Mouse (Mus musculus) hindbrain, embryonic 11.5 days (tissue): ENCODE measurements around the gene Marveld2. TPM values are rescaled to one million over a fixed set of nuclear protein-coding genes. Genes with fewer than 3 reads are reported as not detected.

Source experiments
- ATAC-seq: fragments of 200-750 bp; cut with Nextera tagmentation; 2 replicates; pipeline ENCODE4 v1.8.0; 2017; ENCODE audit warnings: mild to moderate bottlenecking, moderate TSS enrichment, moderate library complexity; ENCODE audit not compliant: low FRiP score
- DNase-seq: peaks from one replicate; pipeline ENCODE4 v3.0.0-alpha.2; 2015; ENCODE audit warnings: low spot score
- H3K27ac ChIP-seq: fragments of 300-500 bp; sonication (generic); 2 replicates; pipeline ENCODE4 v1.5.1; 2014; ENCODE audit warnings: mild to moderate bottlenecking, low read depth, low read length
- H3K27me3 ChIP-seq: fragments of 300-500 bp; sonication (generic); 2 replicates; pipeline ENCODE4 v1.6.1; 2014; ENCODE audit warnings: mild to moderate bottlenecking, low read length, moderate library complexity, mixed read lengths; ENCODE audit not compliant: control insufficient read depth, insufficient read depth
- H3K36me3 ChIP-seq: fragments of 300-500 bp; sonication (generic); 2 replicates; pipeline ENCODE4 v1.6.1; 2014; ENCODE audit warnings: mild to moderate bottlenecking, low read length, moderate library complexity, mixed read lengths; ENCODE audit not compliant: control insufficient read depth, insufficient read depth
- H3K4me1 ChIP-seq: fragments of 300-500 bp; sonication (generic); replicated peaks from 2 replicates; pipeline ENCODE4 v1.6.1; 2014; ENCODE audit warnings: low read length, mixed read lengths; ENCODE audit not compliant: control insufficient read depth, insufficient read depth
- H3K4me2 ChIP-seq: fragments of 300-500 bp; sonication (generic); replicated peaks from 2 replicates; pipeline ENCODE4 v1.6.1; 2014; ENCODE audit warnings: mild to moderate bottlenecking, low read depth, low read length
- H3K4me3 ChIP-seq: fragments of 300-500 bp; sonication (generic); 2 replicates; pipeline ENCODE4 v1.5.1; 2014; ENCODE audit warnings: low read depth, low read length
- H3K9ac ChIP-seq: fragments of 300-500 bp; sonication (generic); 2 replicates; pipeline ENCODE4 v1.6.1; 2014; ENCODE audit warnings: low read depth, low read length
- H3K9me3 ChIP-seq: fragments of 300-500 bp; sonication (generic); 2 replicates; pipeline ENCODE4 v1.6.1; 2016; ENCODE audit warnings: low read length; ENCODE audit not compliant: control insufficient read depth
- WGBS: fragments of 180-500 bp; shearing (Covaris S2); extraction: QIAGEN DNeasy Blood & Tissue Kit; methylation state at CpG from one replicate; pipeline ENCODE4 v1.1.7; 2014; 5-methylcytosine and 5-hydroxymethylcytosine counted together
- polyA plus RNA-seq: library from polyadenylated mRNA; unstranded; fragments of >200 nt; fragmentation: Nextera tagmentation; extraction: Ambion mirVana; gene quantifications from 2 replicates; pipeline ENCODE4 v1.2.1, GENCODE M21; 2014

Marveld2 gene
- 2.8 and 3.1 TPM in 2 replicates for polyA plus RNA-seq

GRCm38 (mm10) chr13:100616181-100617087 is at the start of gene Marveld2:
TSS of gene Marveld2 (minus strand) at chr13:100616971.
- H3K4me2 ChIP-seq, result peak within 1 kb of the TSS; percentile 97
- 2% methylated on average over 72 of the region's 77 CpGs for WGBS
- DNase-seq (peak; percentile 48), ATAC-seq (peak; percentile 51)
- H3K27me3 ChIP-seq, result peaks cover 10% of the 10 kb centered on the region
- H3K4me1 ChIP-seq, result peaks cover 3% of the 10 kb centered on the region; the same call in 1 of the 2 replicates
- peak within 1 kb of the TSS; percentile 49 for H3K4me3 ChIP-seq
- H3K36me3 ChIP-seq, result no peaks in the 10 kb centered on the region
- H3K9ac ChIP-seq, result peak within 1 kb of the TSS; percentile 73
- no peak within 1 kb of the TSS for H3K27ac ChIP-seq
- no peaks in the 10 kb centered on the region for H3K9me3 ChIP-seq

GRCm38 (mm10) chr13:100659864-100660456 is 43.2 kb upstream of the Marveld2 start:
- H3K4me3 ChIP-seq, result no peak overlapping the region
- DNase-seq (peak; percentile 79), ATAC-seq (peak; percentile 47)
- H3K4me2 ChIP-seq, result no peak overlapping the region
- H3K27me3 ChIP-seq, result no peaks in the 10 kb centered on the region
- H3K36me3 ChIP-seq, result no peaks in the 10 kb centered on the region
- H3K27ac ChIP-seq, result no peak overlapping the region
- H3K9ac ChIP-seq, result no peak overlapping the region
- 56% methylated on average over 4 of the region's 4 CpGs for WGBS
- H3K4me1 ChIP-seq, result no peaks in the 10 kb centered on the region
- H3K9me3 ChIP-seq, result no peaks in the 10 kb centered on the region

GRCm38 (mm10) chr13:100658091-100658490 is 41.3 kb upstream of the Marveld2 start:
- no peak for ATAC-seq
- WGBS, result 94% methylated on average over 5 of the region's 5 CpGs
- no peak for DNase-seq
- H3K36me3 ChIP-seq, result no peaks in the 10 kb centered on the region
- H3K4me1 ChIP-seq, result no peaks in the 10 kb centered on the region
- H3K27ac ChIP-seq, result no peak overlapping the region
- H3K4me2 ChIP-seq, result no peak overlapping the region
- H3K4me3 ChIP-seq, result no peak overlapping the region
- H3K27me3 ChIP-seq, result no peaks in the 10 kb centered on the region
- H3K9me3 ChIP-seq, result no peaks in the 10 kb centered on the region
- H3K9ac ChIP-seq, result no peak overlapping the region

- under 1% methylated on average over 43 of the region's 63 CpGs for WGBS
- Histone ChIP-seq H3K27me3 (no peaks in the 10 kb centered on the region), H3K4me3 (peak within 1 kb of the TSS; percentile 92), H3K9me3 (no peaks in the 10 kb centered on the region), H3K4me2 (peak within 1 kb of the TSS; percentile 83), H3K4me1 (no peaks in the 10 kb centered on the region; the same call in 1 of the 2 replicates), H3K36me3 (no peaks in the 10 kb centered on the region), H3K9ac (peak within 1 kb of the TSS; percentile 88), H3K27ac (peak within 1 kb of the TSS; percentile 91)
- no peak for DNase-seq
- ATAC-seq, result no peak; the same call in 1 of the 2 replicates
Observed at GRCm38 (mm10) chr13:100651439-100652186, 34.8 kb upstream of the Marveld2 start, which contains the start of gene Taf9. TSS of gene Taf9 (plus strand) at chr13:100651579.

GRCm38 (mm10) chr13:100650550-100651438 is 34.0 kb upstream of the Marveld2 start, which contains the start of the genes Ak6 and Rad17:
TSS of gene Ak6 (plus strand) at chr13:100650979.
TSS of gene Rad17 (minus strand) at chr13:100651051.
- Histone ChIP-seq H3K4me2 (peak within 1 kb of the TSS; percentile 83), H3K27ac (peak within 1 kb of the TSS; percentile 91), H3K9me3 (no peaks in the 10 kb centered on the region), H3K27me3 (no peaks in the 10 kb centered on the region), H3K4me3 (peak within 1 kb of the TSS; percentile 92), H3K4me1 (no peaks in the 10 kb centered on the region; the same call in 1 of the 2 replicates), H3K36me3 (no peaks in the 10 kb centered on the region), H3K9ac (peak within 1 kb of the TSS; percentile 88)
- peak; percentile 99 for ATAC-seq
- peak; percentile 94 for DNase-seq
- under 1% methylated on average over 69 of the region's 73 CpGs for WGBS

GRCm38 (mm10) chr13:100648223-100648622 is 31.5 kb upstream of the Marveld2 start:
- Histone ChIP-seq H3K4me3 (no peak overlapping the region), H3K9me3 (no peaks in the 10 kb centered on the region), H3K4me1 (no peaks in the 10 kb centered on the region; the same call in 1 of the 2 replicates), H3K4me2 (no peak overlapping the region), H3K36me3 (peaks cover 3% of the 10 kb centered on the region; the same call in 1 of the 2 replicates), H3K27ac (no peak overlapping the region), H3K27me3 (no peaks in the 10 kb centered on the region), H3K9ac (no peak overlapping the region)
- WGBS, result 96% methylated on average over 8 of the region's 8 CpGs
- no peak for ATAC-seq
- no peak for DNase-seq

- WGBS, result 97% methylated on average over 4 of the region's 4 CpGs
- no peak overlapping the region for H3K27ac ChIP-seq
- no peaks in the 10 kb centered on the region for H3K9me3 ChIP-seq
- H3K4me3 ChIP-seq, result no peak overlapping the region
- DNase-seq (no peak), ATAC-seq (no peak)
- H3K9ac ChIP-seq, result no peak overlapping the region
- peaks cover 8% of the 10 kb centered on the region; the same call in 1 of the 2 replicates for H3K36me3 ChIP-seq
- H3K4me2 ChIP-seq, result no peak overlapping the region
- no peaks in the 10 kb centered on the region for H3K27me3 ChIP-seq
- no peaks in the 10 kb centered on the region for H3K4me1 ChIP-seq
Observed at GRCm38 (mm10) chr13:100642471-100643209, 25.9 kb upstream of the Marveld2 start.
